Mouse (Mus musculus) liver, postnatal 0 days (tissue): ENCODE results near the gene Gabrb2. TPM values are rescaled to one million over a fixed set of nuclear protein-coding genes. Genes with fewer than 3 reads are reported as not detected.

ENCODE experiments used
- ATAC-seq: fragments of 200-750 bp; cut with Nextera tagmentation; 2 replicates; pipeline ENCODE4 v1.8.0; 2017; ENCODE audit warnings: mild to moderate bottlenecking, moderate library complexity
- DNase-seq: peaks from one replicate; pipeline ENCODE4 v3.0.0-alpha.2; 2016
- H3K27ac ChIP-seq: fragments of 300-500 bp; sonication (generic); 2 replicates; pipeline ENCODE4 v1.5.1; 2014; ENCODE audit warnings: antibody characterized with exemption, moderate library complexity, mild to moderate bottlenecking, low read depth
- H3K27me3 ChIP-seq: fragments of 300-500 bp; sonication (generic); 2 replicates; pipeline ENCODE4 v1.6.1; 2014; ENCODE audit warnings: low read length, control low read depth, mixed read lengths; ENCODE audit not compliant: insufficient read depth
- H3K36me3 ChIP-seq: fragments of 300-500 bp; sonication (generic); replicated peaks from 2 replicates; pipeline ENCODE4 v1.6.1; 2014; ENCODE audit warnings: mild to moderate bottlenecking, control low read depth, low read length, moderate library complexity, mixed read lengths; ENCODE audit not compliant: insufficient read depth
- H3K4me1 ChIP-seq: fragments of 300-500 bp; sonication (generic); 2 replicates; pipeline ENCODE4 v1.6.1; 2014; ENCODE audit warnings: antibody characterized with exemption, mild to moderate bottlenecking, control low read depth; ENCODE audit not compliant: insufficient read depth
- H3K4me2 ChIP-seq: fragments of 300-500 bp; sonication (generic); 2 replicates; pipeline ENCODE4 v1.6.1; 2014; ENCODE audit warnings: low read depth, mild to moderate bottlenecking, low read length, moderate library complexity, mixed read lengths
- H3K4me3 ChIP-seq: fragments of 300-500 bp; sonication (generic); 2 replicates; pipeline ENCODE4 v1.5.1; 2014; ENCODE audit warnings: low read depth, low read length
- H3K9ac ChIP-seq: fragments of 300-500 bp; sonication (generic); replicated peaks from 2 replicates; pipeline ENCODE4 v1.6.1; 2014; ENCODE audit warnings: mild to moderate bottlenecking, moderate library complexity
- H3K9me3 ChIP-seq: fragments of 300-500 bp; sonication (generic); 2 replicates; pipeline ENCODE4 v1.6.1; 2016; ENCODE audit warnings: mild to moderate bottlenecking, control low read depth, low read length, mixed read lengths
- CTCF ChIP-seq: sonication (generic); IDR thresholded peaks from 2 replicates; pipeline ENCODE4 v1.5.1; 2016; ENCODE audit warnings: antibody characterized with exemption, low read depth
- EP300 ChIP-seq: IDR thresholded peaks from 2 replicates; pipeline ENCODE4 v1.6.1; 2016; ENCODE audit warnings: antibody characterized with exemption, low read depth, mild to moderate bottlenecking
- WGBS: fragments of 180-500 bp; shearing (Covaris S2); extraction: QIAGEN DNeasy Blood & Tissue Kit; methylation state at CpG from one replicate; pipeline ENCODE4 v1.1.7; 2014; ENCODE audit not compliant: insufficient replicate concordance; 5-methylcytosine and 5-hydroxymethylcytosine counted together
- polyA plus RNA-seq: library from polyadenylated mRNA; unstranded; fragments of >200 nt; fragmentation: Nextera tagmentation; extraction: Ambion mirVana; gene quantifications from 2 replicates; pipeline ENCODE4 v1.2.1, GENCODE M21; 2015

The Gabrb2 gene
- polyA plus RNA-seq, 1 experiment from 2014 or later = not detected

- Histone ChIP-seq H3K4me3 (peak overlapping the region; percentile 32), H3K36me3 (no peaks in the 10 kb centered on the region), H3K27ac (no peak overlapping the region), H3K4me2 (peak overlapping the region; percentile 63), H3K9ac (no peak overlapping the region), H3K4me1 (no peaks in the 10 kb centered on the region), H3K9me3 (no peaks in the 10 kb centered on the region), H3K27me3 (peaks cover 11% of the 10 kb centered on the region)
- no peak for TF ChIP-seq CTCF
- TF ChIP-seq EP300 = no peak
- WGBS = 1% methylated on average over 21 of the region's 21 CpGs
- ATAC-seq (no peak), DNase-seq (no peak)
These were observed 1.3 kb downstream of the Gabrb2 start for GRCm38 (mm10) chr11:42420634-42421470.

- peak; percentile 58 for TF ChIP-seq CTCF
- TF ChIP-seq EP300 = no peak
- H3K36me3 ChIP-seq = no peaks in the 10 kb centered on the region
- H3K27ac ChIP-seq = no peak overlapping the region
- no peak overlapping the region for H3K4me3 ChIP-seq
- no peak for ATAC-seq
- H3K9me3 ChIP-seq = no peaks in the 10 kb centered on the region
- DNase-seq = peak; percentile 33
- H3K9ac ChIP-seq = no peak overlapping the region
- WGBS = 3% methylated on average over 3 of the region's 3 CpGs
- no peak overlapping the region for H3K4me2 ChIP-seq
- H3K4me1 ChIP-seq = no peaks in the 10 kb centered on the region
- peaks cover 11% of the 10 kb centered on the region for H3K27me3 ChIP-seq
These were observed 3.7 kb downstream of the Gabrb2 start for GRCm38 (mm10) chr11:42423231-42423630.

- TF ChIP-seq EP300 (no peak), CTCF (no peak)
These were observed 11.9 kb downstream of the Gabrb2 start for GRCm38 (mm10) chr11:42431495-42431894.

GRCm38 (mm10) chr11:42438978-42439377, 19.4 kb downstream of the Gabrb2 start:
- H3K27me3 ChIP-seq = no peaks in the 10 kb centered on the region
- WGBS = 57% methylated on average over 2 of the region's 2 CpGs
- ATAC-seq = no peak

More at GRCm38 (mm10) chr11:42431495-42431894, 11.9 kb downstream of the Gabrb2 start:
- H3K36me3 ChIP-seq = no peaks in the 10 kb centered on the region
- H3K4me3 ChIP-seq = no peak overlapping the region
- no peaks in the 10 kb centered on the region for H3K9me3 ChIP-seq
- H3K9ac ChIP-seq = no peak overlapping the region
- H3K27ac ChIP-seq = no peak overlapping the region
- no peak for DNase-seq
- ATAC-seq = no peak
- no peak overlapping the region for H3K4me2 ChIP-seq
- H3K27me3 ChIP-seq = no peaks in the 10 kb centered on the region
- H3K4me1 ChIP-seq = no peaks in the 10 kb centered on the region

GRCm38 (mm10) chr11:42443641-42444040, 24.1 kb downstream of the Gabrb2 start:
- Histone ChIP-seq H3K9me3 (no peaks in the 10 kb centered on the region), H3K27me3 (no peaks in the 10 kb centered on the region), H3K4me1 (no peaks in the 10 kb centered on the region), H3K4me3 (no peak overlapping the region), H3K36me3 (no peaks in the 10 kb centered on the region), H3K27ac (no peak overlapping the region), H3K9ac (no peak overlapping the region), H3K4me2 (no peak overlapping the region)
- DNase-seq = no peak
- ATAC-seq = no peak
- TF ChIP-seq EP300 = no peak
- TF ChIP-seq CTCF = no peak

More at GRCm38 (mm10) chr11:42438978-42439377, 19.4 kb downstream of the Gabrb2 start:
- no peaks in the 10 kb centered on the region for H3K36me3 ChIP-seq
- no peak overlapping the region for H3K9ac ChIP-seq
- no peak overlapping the region for H3K4me2 ChIP-seq
- no peaks in the 10 kb centered on the region for H3K9me3 ChIP-seq
- H3K27ac ChIP-seq = no peak overlapping the region
- no peak for DNase-seq
- no peaks in the 10 kb centered on the region for H3K4me1 ChIP-seq
- no peak for TF ChIP-seq EP300
- no peak for TF ChIP-seq CTCF
- no peak overlapping the region for H3K4me3 ChIP-seq

- Histone ChIP-seq H3K4me3 (no peak overlapping the region), H3K4me1 (no peaks in the 10 kb centered on the region), H3K9me3 (no peaks in the 10 kb centered on the region), H3K4me2 (no peak overlapping the region), H3K36me3 (no peaks in the 10 kb centered on the region), H3K27me3 (no peaks in the 10 kb centered on the region), H3K9ac (no peak overlapping the region), H3K27ac (no peak overlapping the region)
- ATAC-seq = no peak
- 60% methylated on average over 4 of the region's 4 CpGs for WGBS
- DNase-seq = no peak
- TF ChIP-seq EP300 = no peak
- TF ChIP-seq CTCF = no peak
These were observed 29.4 kb downstream of the Gabrb2 start for GRCm38 (mm10) chr11:42448929-42449328.
